Mouse (Mus musculus): ENCODE data around the gene Galnt16.
A peak's percentile ranks its signal among the peaks of the same experiment; 100 is the strongest.

The Galnt16 gene

DNA sequence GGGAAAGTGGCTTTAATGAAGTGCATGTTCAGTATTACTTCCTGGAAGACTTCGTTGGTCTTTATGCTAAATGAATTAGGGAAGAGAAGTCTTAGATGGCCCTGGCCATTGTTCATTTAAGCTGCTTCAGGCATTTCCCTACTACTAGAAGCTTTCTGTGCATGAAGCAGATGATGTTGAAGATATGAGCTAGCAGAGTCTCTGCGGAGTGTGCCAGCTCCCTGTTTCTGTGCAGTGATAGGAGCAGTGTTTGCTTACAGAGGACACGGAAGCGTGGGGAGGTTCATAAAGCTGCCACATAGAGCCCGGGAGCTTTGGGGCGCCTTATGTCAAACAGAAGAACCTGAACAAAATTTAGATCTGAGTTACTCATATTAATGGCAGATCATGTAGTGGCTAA, 140.6 kb downstream of the Galnt16 start:
- no peak for DNase-seq (ENCODE audit: inconsistent age in 2 of 2, low spot score in 1 of 2)

GRCm38 (mm10) chr12:80662322-80662721, 144.2 kb downstream of the Galnt16 start:
- no peak for DNase-seq (ENCODE audit: inconsistent age in 2 of 2, low spot score in 1 of 2)

DNA sequence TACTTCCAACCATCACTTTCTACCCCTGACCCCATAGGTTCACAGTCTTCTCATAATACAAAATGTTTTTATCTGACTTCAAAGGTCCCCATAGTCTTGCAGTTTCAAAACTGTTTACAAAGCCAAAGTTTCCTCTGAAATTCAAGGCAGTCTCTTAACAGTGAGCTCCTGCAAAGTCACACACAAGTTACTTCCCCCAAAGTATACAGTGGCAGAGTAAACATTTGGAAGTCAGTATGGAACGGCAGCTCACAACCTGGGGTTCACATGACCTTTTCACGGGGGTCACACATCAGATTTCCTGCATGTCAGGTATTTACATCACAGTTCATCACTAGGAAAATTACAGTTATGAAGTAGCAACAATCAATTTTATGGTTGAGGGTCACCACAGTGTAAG, 145.9 kb downstream of the Galnt16 start:
- no peak for DNase-seq (ENCODE audit: inconsistent age in 2 of 2, low spot score in 1 of 2)

- no peak for DNase-seq (ENCODE audit: inconsistent age in 2 of 2, low spot score in 1 of 2)
Measured at GRCm38 (mm10) chr12:80668391-80668790, 150.3 kb downstream of the Galnt16 start.

DNA sequence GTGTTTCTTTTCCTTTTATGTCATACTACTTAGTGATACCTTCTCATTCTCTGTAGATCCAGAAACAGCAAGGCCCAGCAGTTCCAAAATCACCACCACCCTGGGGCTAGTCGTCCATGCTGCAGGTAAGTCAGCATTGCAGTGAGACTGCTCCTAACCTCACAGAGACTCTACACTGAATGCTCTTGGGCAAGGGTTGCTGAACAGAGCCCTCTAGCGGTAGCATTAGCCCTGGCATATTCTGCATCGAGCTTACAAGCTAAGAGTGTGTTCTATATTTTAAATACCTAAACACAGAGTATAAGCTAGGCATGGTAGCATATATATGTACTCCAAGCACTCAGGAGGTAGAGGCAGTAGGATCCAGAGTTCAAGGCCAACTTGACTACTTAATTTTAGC, 155.1 kb downstream of the Galnt16 start:
- peak; percentile 37 to 82 for DNase-seq (ENCODE audit: inconsistent age in 2 of 2, low spot score in 1 of 2)
